Mouse (Mus musculus): ENCODE measurements at regions not wholly inside any gene's neighbourhood (a gene's known extent, or its start where the extent isn't known, plus 50 kb on each side); places are given as distances from the start of the nearest gene placed in this dataset.

DNA sequence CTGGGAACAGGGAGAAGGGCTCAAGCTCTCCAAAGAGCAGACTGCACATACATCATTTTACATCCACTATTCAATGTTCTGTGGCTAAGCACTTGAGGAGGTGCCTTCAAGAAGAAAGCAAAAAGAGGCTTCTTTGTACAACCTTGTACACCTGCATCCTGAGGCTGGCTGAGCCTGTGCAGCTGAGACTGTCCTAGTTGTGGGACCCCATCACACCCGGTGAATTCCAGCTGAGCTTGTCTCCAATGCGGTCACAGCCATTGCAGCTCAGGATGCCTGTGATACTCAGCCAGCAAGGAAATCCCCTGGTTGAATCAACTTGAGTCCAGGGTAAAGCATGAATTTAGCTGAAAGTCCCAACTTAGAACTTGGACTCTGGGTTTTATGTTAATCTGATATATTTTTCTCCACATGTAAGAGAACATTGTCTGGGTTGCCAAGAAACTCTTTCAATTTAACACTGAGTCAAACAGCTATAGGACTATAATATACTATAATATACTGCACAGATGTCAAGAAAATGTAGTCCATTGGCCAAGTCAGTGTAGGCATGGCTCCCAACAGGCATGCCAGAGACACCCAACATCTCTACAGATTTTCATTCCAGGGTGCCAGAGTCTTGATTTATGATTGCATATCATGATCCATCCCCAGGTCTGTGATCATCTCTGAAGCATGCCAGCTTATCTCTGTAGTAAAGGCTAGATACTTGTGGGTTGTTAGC is 599.2 kb downstream of the Pard3 start:
- H3K27ac ChIP-seq (ENCODE audit: insufficient read depth, low read length): no peak overlapping the region
- H3K4me1 ChIP-seq (ENCODE audit: control insufficient read depth, insufficient read depth, low read length): no peaks in the 10 kb centered on the region
- no peaks in the 10 kb centered on the region for H3K27me3 ChIP-seq (ENCODE audit: control insufficient read depth, insufficient read depth, low read length)
- no peak overlapping the region for H3K4me3 ChIP-seq (replicated peaks; ENCODE audit: insufficient read depth, low read depth, low read length)
- 97% methylated on average over 2 of the region's 2 CpGs for WGBS
- TF ChIP-seq CTCF (IDR thresholded peaks at IDR 0.05; ENCODE audit: borderline replicate concordance, insufficient read depth, low read depth, low read length): no peak
- TF ChIP-seq POLR2A (IDR thresholded peaks at IDR 0.05; ENCODE audit: borderline replicate concordance, insufficient read depth, low read length): no peak
- DNase-seq: no peak

- Histone ChIP-seq H3K27me3 (ENCODE audit: control insufficient read depth, insufficient read depth, low read length) (no peaks in the 10 kb centered on the region), H3K4me3 (replicated peaks; ENCODE audit: insufficient read depth, low read depth, low read length) (no peak overlapping the region), H3K4me1 (ENCODE audit: control insufficient read depth, insufficient read depth, low read length) (no peaks in the 10 kb centered on the region), H3K27ac (ENCODE audit: insufficient read depth, low read length) (no peak overlapping the region)
- DNase-seq: no peak
- WGBS: 45% methylated on average over 2 of the region's 2 CpGs
- TF ChIP-seq CTCF (IDR thresholded peaks at IDR 0.05; ENCODE audit: borderline replicate concordance, insufficient read depth, low read depth, low read length) (no peak), POLR2A (IDR thresholded peaks at IDR 0.05; ENCODE audit: borderline replicate concordance, insufficient read depth, low read length) (no peak)
Observed at GRCm38 (mm10) chr8:127666606-127667005, 602.9 kb downstream of the Pard3 start.

DNA sequence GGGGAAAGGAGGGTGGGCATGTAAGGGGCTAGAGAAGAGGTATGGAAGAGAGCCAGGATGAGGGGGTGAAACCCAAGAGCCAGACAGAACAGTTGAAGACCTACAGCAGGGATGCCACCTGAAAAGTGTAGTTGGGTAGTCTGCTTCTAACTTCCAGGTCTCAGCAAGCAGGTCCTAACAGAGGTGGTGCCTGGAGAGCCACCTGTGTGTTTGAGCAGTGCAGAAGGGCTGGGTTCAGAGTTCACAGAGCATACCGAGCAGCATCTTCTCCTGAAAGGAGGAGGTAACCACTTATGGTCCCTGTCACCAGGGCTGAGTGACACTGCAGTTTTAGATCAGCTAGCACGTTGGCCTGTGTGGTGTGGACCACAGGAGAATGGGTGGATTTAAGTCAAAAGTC is 605.3 kb downstream of the Pard3 start:
- no peak for TF ChIP-seq POLR2A (IDR thresholded peaks at IDR 0.05; ENCODE audit: borderline replicate concordance, insufficient read depth, low read length)
- WGBS: 73% methylated on average over 2 of the region's 2 CpGs

GRCm38 (mm10) chr8:127674063-127674462 is 610.4 kb downstream of the Pard3 start:
- TF ChIP-seq POLR2A (IDR thresholded peaks at IDR 0.05; ENCODE audit: borderline replicate concordance, insufficient read depth, low read length) (no peak), CTCF (IDR thresholded peaks at IDR 0.05; ENCODE audit: borderline replicate concordance, insufficient read depth, low read depth, low read length) (no peak)
- Histone ChIP-seq H3K4me3 (replicated peaks; ENCODE audit: insufficient read depth, low read depth, low read length) (no peak overlapping the region), H3K27me3 (ENCODE audit: control insufficient read depth, insufficient read depth, low read length) (no peaks in the 10 kb centered on the region), H3K27ac (ENCODE audit: insufficient read depth, low read length) (no peak overlapping the region), H3K4me1 (ENCODE audit: control insufficient read depth, insufficient read depth, low read length) (no peaks in the 10 kb centered on the region)
- 85% methylated on average over 1 of the region's 1 CpGs for WGBS
- DNase-seq: no peak

More for the DNA sequence above, 605.3 kb downstream of the Pard3 start:
- DNase-seq: no peak
- Histone ChIP-seq H3K27me3 (ENCODE audit: control insufficient read depth, insufficient read depth, low read length) (no peaks in the 10 kb centered on the region), H3K4me1 (ENCODE audit: control insufficient read depth, insufficient read depth, low read length) (no peaks in the 10 kb centered on the region), H3K27ac (ENCODE audit: insufficient read depth, low read length) (no peak overlapping the region), H3K4me3 (replicated peaks; ENCODE audit: insufficient read depth, low read depth, low read length) (no peak overlapping the region)

DNA sequence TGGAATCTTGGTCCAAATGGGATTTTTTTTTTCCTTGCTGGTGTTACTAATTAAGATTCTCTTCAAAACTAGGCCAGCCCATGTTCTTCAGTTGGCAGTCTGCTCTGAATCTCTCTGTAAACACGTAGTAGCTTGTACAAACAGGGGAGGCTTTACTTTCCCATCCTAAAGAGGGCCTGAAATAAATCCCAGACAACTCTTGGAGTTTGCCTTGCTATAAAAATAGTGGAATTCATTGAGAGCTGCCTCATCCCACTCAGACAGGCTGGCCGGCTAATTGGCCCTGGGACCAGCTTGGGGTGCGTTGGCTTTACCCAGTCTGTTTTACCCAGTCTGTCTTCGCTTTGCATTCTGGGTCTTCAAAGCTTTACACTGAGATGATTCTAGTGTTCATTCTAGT is 611.7 kb downstream of the Pard3 start:
- no peak for TF ChIP-seq POLR2A (IDR thresholded peaks at IDR 0.05; ENCODE audit: borderline replicate concordance, insufficient read depth, low read length)
- TF ChIP-seq CTCF (IDR thresholded peaks at IDR 0.05; ENCODE audit: borderline replicate concordance, insufficient read depth, low read depth, low read length): no peak
- Histone ChIP-seq H3K4me1 (ENCODE audit: control insufficient read depth, insufficient read depth, low read length) (no peaks in the 10 kb centered on the region), H3K27me3 (ENCODE audit: control insufficient read depth, insufficient read depth, low read length) (no peaks in the 10 kb centered on the region), H3K4me3 (replicated peaks; ENCODE audit: insufficient read depth, low read depth, low read length) (no peak overlapping the region), H3K27ac (ENCODE audit: insufficient read depth, low read length) (no peak overlapping the region)
- no peak for DNase-seq
- 85% methylated on average over 4 of the region's 4 CpGs for WGBS

- H3K27ac ChIP-seq (ENCODE audit: insufficient read depth, low read length): no peak overlapping the region
- 87% methylated on average over 3 of the region's 3 CpGs for WGBS
- TF ChIP-seq CTCF (IDR thresholded peaks at IDR 0.05; ENCODE audit: borderline replicate concordance, insufficient read depth, low read depth, low read length) (no peak), POLR2A (IDR thresholded peaks at IDR 0.05; ENCODE audit: borderline replicate concordance, insufficient read depth, low read length) (no peak)
- no peaks in the 10 kb centered on the region for H3K27me3 ChIP-seq (ENCODE audit: control insufficient read depth, insufficient read depth, low read length)
- no peak overlapping the region for H3K4me3 ChIP-seq (replicated peaks; ENCODE audit: insufficient read depth, low read depth, low read length)
- no peak for DNase-seq
- no peaks in the 10 kb centered on the region for H3K4me1 ChIP-seq (ENCODE audit: control insufficient read depth, insufficient read depth, low read length)
Observed at GRCm38 (mm10) chr8:127680205-127680604, 616.5 kb downstream of the Pard3 start.

DNA sequence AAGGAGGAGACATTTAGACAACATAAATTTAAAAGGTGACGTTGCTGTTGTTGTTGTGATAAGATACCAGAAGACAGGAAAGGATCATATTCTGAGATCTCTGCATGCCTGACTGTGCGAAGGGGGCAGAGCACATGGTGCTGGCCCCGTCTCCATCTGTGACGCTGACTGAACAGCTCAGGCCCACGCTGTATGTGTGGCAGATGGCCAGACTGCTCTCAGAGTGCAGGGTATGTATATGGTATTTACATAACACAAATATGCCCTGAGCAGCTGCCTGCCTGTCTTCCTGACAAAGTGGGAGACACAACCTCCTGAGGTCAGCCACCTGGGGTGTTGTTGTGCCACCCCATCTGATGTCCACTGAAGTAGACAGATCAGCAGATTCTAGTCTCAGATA is 620.5 kb downstream of the Pard3 start:
- Histone ChIP-seq H3K4me3 (replicated peaks; ENCODE audit: insufficient read depth, low read depth, low read length) (no peak overlapping the region), H3K27ac (ENCODE audit: insufficient read depth, low read length) (no peak overlapping the region), H3K27me3 (ENCODE audit: control insufficient read depth, insufficient read depth, low read length) (no peaks in the 10 kb centered on the region), H3K4me1 (ENCODE audit: control insufficient read depth, insufficient read depth, low read length) (no peaks in the 10 kb centered on the region)
- DNase-seq: no peak
- TF ChIP-seq POLR2A (IDR thresholded peaks at IDR 0.05; ENCODE audit: borderline replicate concordance, insufficient read depth, low read length): no peak
- no peak for TF ChIP-seq CTCF (IDR thresholded peaks at IDR 0.05; ENCODE audit: borderline replicate concordance, insufficient read depth, low read depth, low read length)
- WGBS: 29% methylated on average over 5 of the region's 5 CpGs

GRCm38 (mm10) chr8:127690792-127691191 is 627.1 kb downstream of the Pard3 start:
- Histone ChIP-seq H3K27ac (ENCODE audit: insufficient read depth, low read length) (no peak overlapping the region), H3K27me3 (ENCODE audit: control insufficient read depth, insufficient read depth, low read length) (no peaks in the 10 kb centered on the region), H3K4me3 (replicated peaks; ENCODE audit: insufficient read depth, low read depth, low read length) (no peak overlapping the region), H3K4me1 (ENCODE audit: control insufficient read depth, insufficient read depth, low read length) (no peaks in the 10 kb centered on the region)
- WGBS: 88% methylated on average over 4 of the region's 4 CpGs
- DNase-seq: no peak
- TF ChIP-seq POLR2A (IDR thresholded peaks at IDR 0.05; ENCODE audit: borderline replicate concordance, insufficient read depth, low read length): no peak
- TF ChIP-seq CTCF (IDR thresholded peaks at IDR 0.05; ENCODE audit: borderline replicate concordance, insufficient read depth, low read depth, low read length): no peak
